Mouse (Mus musculus) forebrain, embryonic 13.5 days (tissue): Measurements from ENCODE around the gene Fgf11. TPM values are rescaled to one million over a fixed set of nuclear protein-coding genes. Genes with fewer than 3 reads are reported as not detected.
A peak's percentile ranks its signal among the peaks of the same experiment; 100 is the strongest.

ENCODE experiments used
- ATAC-seq: fragments of 200-750 bp; cut with Nextera tagmentation; 2 replicates; pipeline ENCODE4 v1.8.0; 2017
- H3K27ac ChIP-seq: fragments of 300-500 bp; sonication (generic); 2 replicates; pipeline ENCODE4 v1.5.1; 2015; ENCODE audit warnings: inconsistent platforms, mild to moderate bottlenecking, moderate library complexity
- H3K27me3 ChIP-seq: fragments of 300-500 bp; sonication (generic); 2 replicates; pipeline ENCODE4 v1.6.1; 2015; ENCODE audit warnings: mild to moderate bottlenecking, inconsistent platforms
- H3K36me3 ChIP-seq: fragments of 300-500 bp; sonication (generic); 2 replicates; pipeline ENCODE4 v1.6.1; 2015; ENCODE audit warnings: mild to moderate bottlenecking, inconsistent platforms; ENCODE audit not compliant: poor library complexity, severe bottlenecking
- H3K4me1 ChIP-seq: fragments of 300-500 bp; sonication (generic); 2 replicates; pipeline ENCODE4 v1.6.1; 2015; ENCODE audit warnings: inconsistent platforms
- H3K4me2 ChIP-seq: fragments of 300-500 bp; sonication (generic); 2 replicates; pipeline ENCODE4 v1.6.1; 2015; ENCODE audit warnings: inconsistent platforms, mild to moderate bottlenecking, moderate library complexity
- H3K4me3 ChIP-seq: fragments of 300-500 bp; sonication (generic); 2 replicates; pipeline ENCODE4 v1.5.1; 2015; ENCODE audit warnings: mild to moderate bottlenecking, inconsistent platforms
- H3K9ac ChIP-seq: fragments of 300-500 bp; sonication (generic); 2 replicates; pipeline ENCODE4 v1.6.1; 2015; ENCODE audit warnings: mild to moderate bottlenecking, inconsistent platforms
- H3K9me3 ChIP-seq: fragments of 300-500 bp; sonication (generic); replicated peaks from 2 replicates; pipeline ENCODE4 v1.6.1; 2016; ENCODE audit warnings: inconsistent platforms
- WGBS: fragments of 180-500 bp; shearing (Covaris S2); methylation state at CpG from one replicate; pipeline ENCODE4 v1.1.7; 2015; 5-methylcytosine and 5-hydroxymethylcytosine counted together
- polyA plus RNA-seq: library from polyadenylated mRNA; unstranded; fragments of >200 nt; fragmentation: Nextera tagmentation; extraction: Ambion mirVana; gene quantifications from 2 replicates; pipeline ENCODE4 v1.2.1, GENCODE M21; 2015

The Fgf11 gene
- polyA plus RNA-seq, 1 experiment from 2014 or later, result 3.8 TPM

GRCm38 (mm10) chr11:69797924-69798323 lies 3.7 kb downstream of the Fgf11 start:
- no peaks in the 10 kb centered on the region for H3K36me3 ChIP-seq
- H3K4me2 ChIP-seq, result peak overlapping the region; percentile 1; the same call in 1 of the 2 replicates
- 83% methylated on average over 7 of the region's 7 CpGs for WGBS
- H3K9me3 ChIP-seq, result no peaks in the 10 kb centered on the region
- no peak overlapping the region for H3K4me3 ChIP-seq
- no peak overlapping the region for H3K9ac ChIP-seq
- peaks cover 43% of the 10 kb centered on the region for H3K27me3 ChIP-seq
- H3K27ac ChIP-seq, result no peak overlapping the region
- peaks cover 52% of the 10 kb centered on the region for H3K4me1 ChIP-seq
- no peak for ATAC-seq

GRCm38 (mm10) chr11:69795983-69796435 lies 5.6 kb downstream of the Fgf11 start:
- Histone ChIP-seq H3K36me3 (no peaks in the 10 kb centered on the region), H3K4me1 (peaks cover 34% of the 10 kb centered on the region), H3K27ac (no peak overlapping the region), H3K27me3 (peaks cover 35% of the 10 kb centered on the region), H3K9me3 (no peaks in the 10 kb centered on the region), H3K9ac (peak overlapping the region; percentile 53; the same call in 1 of the 2 replicates), H3K4me2 (peak overlapping the region; percentile 73), H3K4me3 (peak overlapping the region; percentile 42)
- 4% methylated on average over 13 of the region's 13 CpGs for WGBS
- no peak for ATAC-seq

GRCm38 (mm10) chr11:69795168-69795982 lies 6.3 kb downstream of the Fgf11 start, which contains the start of gene Chrnb1:
Chrnb1 (minus strand) TSS chr11:69795943.
- H3K4me2 ChIP-seq, result peak within 1 kb of the TSS; percentile 73
- H3K36me3 ChIP-seq, result no peaks in the 10 kb centered on the region
- H3K4me1 ChIP-seq, result peaks cover 31% of the 10 kb centered on the region
- ATAC-seq, result peak; percentile 96
- no peaks in the 10 kb centered on the region for H3K9me3 ChIP-seq
- WGBS, result 2% methylated on average over 52 of the region's 52 CpGs
- H3K9ac ChIP-seq, result peak within 1 kb of the TSS; percentile 53
- peak within 1 kb of the TSS; percentile 42 for H3K4me3 ChIP-seq
- H3K27ac ChIP-seq, result no peak within 1 kb of the TSS
- H3K27me3 ChIP-seq, result peaks cover 35% of the 10 kb centered on the region

GRCm38 (mm10) chr11:69793429-69793828 lies 8.2 kb downstream of the Fgf11 start:
- Histone ChIP-seq H3K9ac (no peak overlapping the region), H3K4me3 (no peak overlapping the region), H3K27me3 (peaks cover 35% of the 10 kb centered on the region), H3K4me1 (peaks cover 12% of the 10 kb centered on the region), H3K4me2 (no peak overlapping the region), H3K9me3 (no peaks in the 10 kb centered on the region), H3K36me3 (no peaks in the 10 kb centered on the region), H3K27ac (no peak overlapping the region)
- 61% methylated on average over 5 of the region's 5 CpGs for WGBS
- no peak for ATAC-seq

GRCm38 (mm10) chr11:69791420-69791819 lies 10.2 kb downstream of the Fgf11 start:
- Histone ChIP-seq H3K36me3 (no peaks in the 10 kb centered on the region), H3K9ac (no peak overlapping the region), H3K4me3 (no peak overlapping the region), H3K9me3 (no peaks in the 10 kb centered on the region), H3K4me1 (peaks cover 11% of the 10 kb centered on the region), H3K27me3 (peaks cover 22% of the 10 kb centered on the region), H3K27ac (no peak overlapping the region), H3K4me2 (no peak overlapping the region)
- ATAC-seq, result no peak
- WGBS, result 77% methylated on average over 5 of the region's 5 CpGs

- H3K27me3 ChIP-seq, result peaks cover 18% of the 10 kb centered on the region
- H3K9ac ChIP-seq, result no peak overlapping the region
- no peak overlapping the region for H3K4me2 ChIP-seq
- H3K4me1 ChIP-seq, result no peaks in the 10 kb centered on the region
- no peak overlapping the region for H3K4me3 ChIP-seq
- WGBS, result 79% methylated on average over 5 of the region's 5 CpGs
- H3K9me3 ChIP-seq, result no peaks in the 10 kb centered on the region
- no peak overlapping the region for H3K27ac ChIP-seq
- no peaks in the 10 kb centered on the region for H3K36me3 ChIP-seq
- no peak for ATAC-seq
Measured at GRCm38 (mm10) chr11:69789431-69789830, 12.2 kb downstream of the Fgf11 start.

GRCm38 (mm10) chr11:69787306-69787705 lies 14.4 kb downstream of the Fgf11 start:
- 87% methylated on average over 5 of the region's 5 CpGs for WGBS
- Histone ChIP-seq H3K4me1 (no peaks in the 10 kb centered on the region), H3K27me3 (peaks cover 3% of the 10 kb centered on the region; the same call in 1 of the 2 replicates), H3K36me3 (no peaks in the 10 kb centered on the region), H3K4me3 (no peak overlapping the region), H3K27ac (no peak overlapping the region), H3K9ac (no peak overlapping the region), H3K9me3 (no peaks in the 10 kb centered on the region), H3K4me2 (no peak overlapping the region)
- no peak for ATAC-seq

GRCm38 (mm10) chr11:69784793-69785272 lies 16.8 kb downstream of the Fgf11 start:
- no peak overlapping the region for H3K4me2 ChIP-seq
- no peak overlapping the region for H3K4me3 ChIP-seq
- 57% methylated on average over 15 of the region's 15 CpGs for WGBS

GRCm38 (mm10) chr11:69781828-69782227 lies 19.8 kb downstream of the Fgf11 start:
- Histone ChIP-seq H3K4me1 (peaks cover 6% of the 10 kb centered on the region), H3K9ac (no peak overlapping the region), H3K4me3 (no peak overlapping the region), H3K36me3 (0 out of 2 replicates have a peak, but pooled peaks cover 4% of the 10 kb centered on the region), H3K27ac (no peak overlapping the region), H3K4me2 (no peak overlapping the region), H3K9me3 (no peaks in the 10 kb centered on the region), H3K27me3 (0 out of 2 replicates have a peak, but pooled peaks cover 9% of the 10 kb centered on the region)
- WGBS, result 47% methylated on average over 4 of the region's 4 CpGs
- no peak for ATAC-seq

More at GRCm38 (mm10) chr11:69784793-69785272, 16.8 kb downstream of the Fgf11 start:
- no peak for ATAC-seq
- Histone ChIP-seq H3K9ac (no peak overlapping the region), H3K36me3 (no peaks in the 10 kb centered on the region), H3K27ac (no peak overlapping the region), H3K27me3 (0 out of 2 replicates have a peak, but pooled peaks cover 7% of the 10 kb centered on the region), H3K4me1 (no peaks in the 10 kb centered on the region), H3K9me3 (no peaks in the 10 kb centered on the region)

GRCm38 (mm10) chr11:69778985-69779384 lies 22.7 kb downstream of the Fgf11 start:
- Histone ChIP-seq H3K4me1 (peaks cover 6% of the 10 kb centered on the region), H3K4me2 (no peak overlapping the region), H3K4me3 (no peak overlapping the region), H3K9ac (no peak overlapping the region), H3K36me3 (peaks cover 15% of the 10 kb centered on the region; the same call in 1 of the 2 replicates), H3K9me3 (no peaks in the 10 kb centered on the region), H3K27me3 (0 out of 2 replicates have a peak, but pooled peaks cover 9% of the 10 kb centered on the region), H3K27ac (no peak overlapping the region)
- ATAC-seq, result no peak
- 50% methylated on average over 7 of the region's 7 CpGs for WGBS

- whole genome bisulfite sequencing, result 74% methylated on average over 23 of the region's 23 CpGs
- Histone ChIP-seq H3K27me3 (0 out of 2 replicates have a peak, but pooled peaks cover 9% of the 10 kb centered on the region), H3K9ac (no peak overlapping the region), H3K36me3 (peaks cover 15% of the 10 kb centered on the region; the same call in 1 of the 2 replicates), H3K27ac (no peak overlapping the region), H3K9me3 (no peaks in the 10 kb centered on the region), H3K4me2 (no peak overlapping the region), H3K4me1 (peaks cover 6% of the 10 kb centered on the region), H3K4me3 (no peak overlapping the region)
- ATAC-seq, result no peak
Measured at GRCm38 (mm10) chr11:69778258-69778982, 23.2 kb downstream of the Fgf11 start.
